Mouse (Mus musculus) hindbrain, postnatal 0 days (tissue): Measurements from ENCODE around the gene Rab3a. TPM values are rescaled to one million over a fixed set of nuclear protein-coding genes. Genes with fewer than 3 reads are reported as not detected.
A peak's percentile ranks its signal among the peaks of the same experiment; 100 is the strongest.

Experiments
- ATAC-seq: fragments of 200-750 bp; cut with Nextera tagmentation; 2 replicates; pipeline ENCODE4 v1.8.0; 2017; ENCODE audit warnings: mild to moderate bottlenecking, moderate TSS enrichment, moderate library complexity
- DNase-seq: peaks from one replicate; pipeline ENCODE4 v3.0.0-alpha.2; 2015; ENCODE audit warnings: low spot score
- H3K27ac ChIP-seq: fragments of 300-500 bp; sonication (generic); 2 replicates; pipeline ENCODE4 v1.5.1; 2014; ENCODE audit warnings: mild to moderate bottlenecking
- H3K27me3 ChIP-seq: fragments of 300-500 bp; sonication (generic); 2 replicates; pipeline ENCODE4 v1.6.1; 2014; ENCODE audit warnings: low read length, mixed read lengths; ENCODE audit not compliant: insufficient read depth
- H3K36me3 ChIP-seq: fragments of 300-500 bp; sonication (generic); 2 replicates; pipeline ENCODE4 v1.6.1; 2014; ENCODE audit warnings: low read length, mixed read lengths; ENCODE audit not compliant: insufficient read depth
- H3K4me1 ChIP-seq: fragments of 300-500 bp; sonication (generic); 2 replicates; pipeline ENCODE4 v1.6.1; 2014; ENCODE audit warnings: antibody characterized with exemption, low read length, mixed read lengths; ENCODE audit not compliant: insufficient read depth
- H3K4me2 ChIP-seq: fragments of 300-500 bp; sonication (generic); 2 replicates; pipeline ENCODE4 v1.6.1; 2014; ENCODE audit warnings: low read depth, mild to moderate bottlenecking, low read length, moderate library complexity, mixed read lengths
- H3K4me3 ChIP-seq: fragments of 300-500 bp; sonication (generic); 2 replicates; pipeline ENCODE4 v1.5.1; 2014; ENCODE audit warnings: low read length
- H3K9ac ChIP-seq: fragments of 300-500 bp; sonication (generic); replicated peaks from 2 replicates; pipeline ENCODE4 v1.6.1; 2014; ENCODE audit warnings: mild to moderate bottlenecking, low read length, moderate library complexity, mixed read lengths
- H3K9me3 ChIP-seq: fragments of 300-500 bp; sonication (generic); 2 replicates; pipeline ENCODE4 v1.6.1; 2016; ENCODE audit warnings: low read length, mixed read lengths
- CTCF ChIP-seq: IDR thresholded peaks from 2 replicates; pipeline ENCODE4 v1.5.1; 2016; ENCODE audit warnings: antibody characterized with exemption, control low read depth, low read depth
- WGBS: fragments of 180-500 bp; shearing (Covaris S2); extraction: QIAGEN DNeasy Blood & Tissue Kit; methylation state at CpG from one replicate; pipeline ENCODE4 v1.1.7; 2014; 5-methylcytosine and 5-hydroxymethylcytosine counted together
- polyA plus RNA-seq: library from polyadenylated mRNA; unstranded; fragments of >200 nt; fragmentation: Nextera tagmentation; extraction: Ambion mirVana; gene quantifications from 2 replicates; pipeline ENCODE4 v1.2.1, GENCODE M21; 2015
- total RNA-seq: library from RNA; depleted of rRNA; stranded (reverse); fragments of >200 nt; gene quantifications from 2 replicates; pipeline ENCODE4 v1.2.3, GENCODE M21; 2014

The Rab3a gene
- total and polyA plus RNA-seq, 2 experiments from 2014 or later = 693 to 724 TPM

- H3K4me1 ChIP-seq = peaks cover 8% of the 10 kb centered on the region
- H3K27me3 ChIP-seq = no peaks in the 10 kb centered on the region
- H3K9ac ChIP-seq = 0 out of 2 replicates have a peak overlapping the region, but pooled peaks have one; percentile 9
- 25% methylated on average over 21 of the region's 21 CpGs for WGBS
- peaks cover 20% of the 10 kb centered on the region for H3K36me3 ChIP-seq
- no peak for TF ChIP-seq CTCF
- H3K4me2 ChIP-seq = 0 out of 2 replicates have a peak overlapping the region, but pooled peaks have one; percentile 16
- no peak for ATAC-seq
- H3K9me3 ChIP-seq = no peaks in the 10 kb centered on the region
- DNase-seq = peak; percentile 36
- H3K4me3 ChIP-seq = no peak overlapping the region
- H3K27ac ChIP-seq = peak overlapping the region; percentile 96
Measured at GRCm38 (mm10) chr8:70753151-70753550, 1.3 kb upstream of the Rab3a start.

DNA sequence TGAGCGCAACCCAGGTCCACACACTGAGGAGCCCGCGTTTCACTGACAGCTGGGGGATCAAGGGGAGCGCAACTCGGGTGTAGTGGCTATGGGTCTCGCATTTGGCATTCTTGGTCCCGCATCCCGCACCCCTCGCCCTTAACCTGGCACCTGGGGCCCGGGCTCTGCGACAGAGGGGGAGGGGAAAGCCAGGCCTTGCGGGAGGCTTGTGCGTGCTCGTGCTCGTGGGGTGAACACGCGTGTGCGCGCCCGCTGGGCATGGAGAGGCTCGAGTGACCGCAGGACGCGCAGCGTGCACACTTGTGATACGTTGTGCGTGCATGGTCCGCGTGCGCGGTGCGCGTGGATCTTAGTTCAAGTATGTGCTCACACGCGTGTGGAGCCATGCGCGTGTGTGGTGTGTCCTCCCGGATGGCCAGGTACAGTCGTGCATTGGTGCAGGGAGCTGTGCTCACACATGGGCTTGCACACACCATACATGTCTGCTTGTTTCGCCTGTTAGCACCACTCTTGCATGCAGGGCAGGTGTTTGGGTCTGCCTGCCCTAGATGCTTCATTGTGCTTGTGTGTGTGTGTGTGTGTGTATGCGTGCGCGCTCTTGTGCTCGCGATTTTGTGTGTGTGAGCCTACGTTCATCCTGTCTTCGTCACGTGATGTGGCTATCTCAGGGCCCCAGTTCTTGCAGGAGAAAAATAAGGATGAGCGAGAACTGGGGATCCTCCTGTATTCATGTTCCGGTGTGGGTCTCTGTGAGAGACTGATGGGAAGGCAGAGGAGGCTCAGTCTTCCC, 587 bp downstream of the Rab3a start:
- Histone ChIP-seq H3K9me3 (no peaks in the 10 kb centered on the region), H3K4me3 (peak overlapping the region; percentile 78), H3K27ac (peak overlapping the region; percentile 96), H3K36me3 (peaks cover 20% of the 10 kb centered on the region), H3K4me1 (peaks cover 18% of the 10 kb centered on the region), H3K9ac (peak overlapping the region; percentile 89), H3K27me3 (no peaks in the 10 kb centered on the region), H3K4me2 (peak overlapping the region; percentile 83)
- ATAC-seq (peak; percentile 55), DNase-seq (peak; percentile 89)
- 8% methylated on average over 50 of the region's 50 CpGs for WGBS
- TF ChIP-seq CTCF = no peak

GRCm38 (mm10) chr8:70755661-70756475, 1.4 kb downstream of the Rab3a start:
- Histone ChIP-seq H3K27me3 (no peaks in the 10 kb centered on the region), H3K27ac (peak overlapping the region; percentile 96; the same call in 1 of the 2 replicates), H3K4me1 (peaks cover 18% of the 10 kb centered on the region), H3K36me3 (peaks cover 20% of the 10 kb centered on the region), H3K4me3 (peak overlapping the region; percentile 78), H3K9ac (peak overlapping the region; percentile 89; the same call in 1 of the 2 replicates), H3K9me3 (no peaks in the 10 kb centered on the region), H3K4me2 (peak overlapping the region; percentile 83)
- DNase-seq (no peak), ATAC-seq (no peak)
- no peak for TF ChIP-seq CTCF
- 80% methylated on average over 24 of the region's 24 CpGs for WGBS

DNA sequence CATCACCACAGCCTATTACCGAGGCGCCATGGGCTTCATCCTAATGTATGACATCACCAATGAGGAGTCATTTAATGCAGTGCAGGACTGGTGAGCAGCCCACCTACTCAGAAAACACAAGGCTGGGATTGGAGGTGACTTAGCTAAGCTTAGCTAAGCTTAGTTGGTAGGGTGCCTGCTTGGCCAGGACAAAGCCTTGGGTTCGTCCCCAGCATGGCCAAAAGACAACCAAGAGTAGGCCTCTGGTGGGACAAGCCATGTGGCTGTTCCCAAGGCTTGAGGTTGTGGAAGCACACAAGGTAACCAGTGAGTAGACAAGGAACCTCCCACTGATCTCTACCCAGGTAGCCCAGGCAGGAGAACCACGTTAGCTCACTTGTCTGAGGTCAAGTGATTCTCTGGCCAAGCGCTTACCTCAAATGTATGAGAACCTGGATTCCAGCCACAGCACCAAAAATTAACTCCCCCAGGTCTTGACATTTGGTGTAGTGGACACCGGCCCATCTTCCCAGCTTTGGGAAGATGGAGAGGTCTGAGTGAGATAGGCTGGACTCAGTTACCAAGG, 2.1 kb downstream of the Rab3a start:
- ATAC-seq (no peak), DNase-seq (no peak)
- Histone ChIP-seq H3K36me3 (peaks cover 20% of the 10 kb centered on the region), H3K4me1 (peaks cover 18% of the 10 kb centered on the region), H3K9ac (no peak overlapping the region), H3K4me3 (no peak overlapping the region), H3K27ac (peak overlapping the region; percentile 8; the same call in 1 of the 2 replicates), H3K27me3 (no peaks in the 10 kb centered on the region), H3K4me2 (no peak overlapping the region), H3K9me3 (no peaks in the 10 kb centered on the region)
- no peak for TF ChIP-seq CTCF
- WGBS = 87% methylated on average over 6 of the region's 6 CpGs

- peak overlapping the region; percentile 52; the same call in 1 of the 2 replicates for H3K27ac ChIP-seq
Measured at GRCm38 (mm10) chr8:70757523-70758307, 3.2 kb downstream of the Rab3a start.

DNA sequence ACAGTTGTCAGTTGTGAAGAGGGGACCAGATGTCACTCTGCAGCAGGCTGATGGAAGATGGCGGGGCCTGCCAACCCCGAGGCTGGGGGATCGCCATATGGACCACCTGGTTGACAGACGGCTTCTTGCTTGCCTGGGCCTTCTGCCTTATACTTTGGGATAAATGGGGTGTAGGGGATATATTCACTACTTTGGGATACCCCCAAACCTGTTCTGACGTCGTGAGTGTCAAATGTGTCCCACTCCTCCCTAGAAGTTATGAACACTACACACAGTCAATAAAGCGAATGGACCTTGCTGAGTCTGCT, 3.8 kb downstream of the Rab3a start:
- WGBS = 60% methylated on average over 7 of the region's 7 CpGs
- H3K9ac ChIP-seq = no peak overlapping the region
- H3K27me3 ChIP-seq = no peaks in the 10 kb centered on the region
- H3K9me3 ChIP-seq = no peaks in the 10 kb centered on the region
- ATAC-seq (no peak), DNase-seq (peak; percentile 66)
- H3K4me1 ChIP-seq = peaks cover 18% of the 10 kb centered on the region
- peaks cover 20% of the 10 kb centered on the region for H3K36me3 ChIP-seq
- TF ChIP-seq CTCF = no peak
- H3K27ac ChIP-seq = peak overlapping the region; percentile 49; the same call in 1 of the 2 replicates
- no peak overlapping the region for H3K4me2 ChIP-seq
- H3K4me3 ChIP-seq = no peak overlapping the region

More at GRCm38 (mm10) chr8:70757523-70758307, 3.2 kb downstream of the Rab3a start:
- H3K36me3 ChIP-seq = peaks cover 20% of the 10 kb centered on the region
- DNase-seq (peak; percentile 61), ATAC-seq (no peak)
- 0 out of 2 replicates have a peak overlapping the region, but pooled peaks have one; percentile 35 for H3K9ac ChIP-seq
- H3K4me1 ChIP-seq = peaks cover 18% of the 10 kb centered on the region
- H3K4me3 ChIP-seq = no peak overlapping the region
- H3K9me3 ChIP-seq = no peaks in the 10 kb centered on the region
- no peak overlapping the region for H3K4me2 ChIP-seq
- no peaks in the 10 kb centered on the region for H3K27me3 ChIP-seq
- peak; percentile 67 for TF ChIP-seq CTCF
- 44% methylated on average over 22 of the region's 22 CpGs for WGBS
